Mouse (Mus musculus): Measurements from ENCODE around the gene Trem2.
"Not testable (repeated sequence)": the region's sequence is repeated elsewhere in the genome, so short reads cannot be mapped to it uniquely, and the experiment has no call there.

Trem2 gene

GRCm38 (mm10) chr17:48350681-48351193 lies 4.5 kb downstream of the Trem2 start:
- no peak for DNase-seq (ENCODE audit: low spot score)

GRCm38 (mm10) chr17:48352976-48353375 lies 6.8 kb downstream of the Trem2 start:
- DNase-seq (ENCODE audit: low spot score): not testable (repeated sequence)

- DNase-seq (ENCODE audit: low spot score): no peak
These were observed 9.6 kb downstream of the Trem2 start for GRCm38 (mm10) chr17:48355822-48356221.

GRCm38 (mm10) chr17:48357892-48358291 lies 11.7 kb downstream of the Trem2 start:
- no peak for DNase-seq (ENCODE audit: low spot score)

GRCm38 (mm10) chr17:48359616-48360015 lies 13.4 kb downstream of the Trem2 start, which contains the start of gene Treml1:
Gene Treml1, plus strand, starts transcription at chr17:48359916.
- no peak for DNase-seq (ENCODE audit: low spot score)

GRCm38 (mm10) chr17:48360462-48360861 lies 14.3 kb downstream of the Trem2 start:
- DNase-seq (ENCODE audit: low spot score): no peak

- DNase-seq (ENCODE audit: low spot score): no peak
These were observed 16.1 kb downstream of the Trem2 start for GRCm38 (mm10) chr17:48362346-48362745.

- DNase-seq (ENCODE audit: low spot score): peak; percentile 34
These were observed 16.8 kb downstream of the Trem2 start for GRCm38 (mm10) chr17:48362966-48363365.

GRCm38 (mm10) chr17:48363421-48363965 lies 17.3 kb downstream of the Trem2 start:
- DNase-seq (ENCODE audit: low spot score): no peak

- DNase-seq (ENCODE audit: low spot score): no peak
These were observed 19.4 kb downstream of the Trem2 start for GRCm38 (mm10) chr17:48365511-48366155.

GRCm38 (mm10) chr17:48366806-48367205 lies 20.6 kb downstream of the Trem2 start:
- DNase-seq (ENCODE audit: low spot score): no peak

- DNase-seq (ENCODE audit: low spot score): no peak
These were observed 25.4 kb downstream of the Trem2 start for GRCm38 (mm10) chr17:48371621-48372020.

- DNase-seq (ENCODE audit: low spot score): no peak
These were observed 26.8 kb downstream of the Trem2 start for GRCm38 (mm10) chr17:48372987-48373386.

GRCm38 (mm10) chr17:48376102-48376501 lies 29.9 kb downstream of the Trem2 start:
- DNase-seq (ENCODE audit: low spot score): no peak

GRCm38 (mm10) chr17:48379050-48379449 lies 32.8 kb downstream of the Trem2 start:
- no peak for DNase-seq (ENCODE audit: low spot score)

GRCm38 (mm10) chr17:48385786-48386461 lies 39.7 kb downstream of the Trem2 start:
- DNase-seq (ENCODE audit: low spot score): no peak

- no peak for DNase-seq (ENCODE audit: low spot score)
These were observed 42.5 kb downstream of the Trem2 start for GRCm38 (mm10) chr17:48388666-48389065.

- DNase-seq (ENCODE audit: low spot score): no peak
These were observed 43.2 kb downstream of the Trem2 start for GRCm38 (mm10) chr17:48389442-48389841.

- no peak for DNase-seq (ENCODE audit: low spot score)
These were observed 45.2 kb downstream of the Trem2 start for GRCm38 (mm10) chr17:48391446-48391845.

- DNase-seq (ENCODE audit: low spot score): no peak
These were observed 46.4 kb downstream of the Trem2 start for GRCm38 (mm10) chr17:48392616-48393015.

- DNase-seq (ENCODE audit: low spot score): no peak
These were observed 55.5 kb downstream of the Trem2 start for GRCm38 (mm10) chr17:48401710-48402109.

GRCm38 (mm10) chr17:48402751-48403150 lies 56.5 kb downstream of the Trem2 start:
- no peak for DNase-seq (ENCODE audit: low spot score)

All from urinary bladder, postnatal 14 days (tissue).